20 mouse cellular contexts compared by ENCODE assay signal in genomic region chr11:35296803-35297202, GRCm38 (mm10).
DNase-seq lines count a peak whose midpoint lies in the region; ATAC-seq and TF ChIP-seq lines count a peak whose summit lies in the region.
"Had no signal": no experiment of that assay in that cellular context is flagged by ENCODE, and none has a peak within 500 bp of the region (broad histone marks: within the 10 kb centered on the region; RNA-seq: fewer than 3 reads in every experiment).

No protein-coding gene starts in this region.

- H3K9ac ChIP-seq in hindbrain, postnatal 0 days (replicated peaks; ENCODE audit: low read length), result no peak overlapping the region
- H3K9ac ChIP-seq in hindbrain, embryonic 14.5 days, result no peak overlapping the region
- H3K9ac ChIP-seq: forebrain, embryonic 12.5 days; forebrain, embryonic 15.5 days; heart, embryonic 12.5 days; heart, embryonic 15.5 days; hindbrain, embryonic 13.5 days had no signal

- no peaks in the 10 kb centered on the region for H3K9me3 ChIP-seq in hindbrain, postnatal 0 days (ENCODE audit: low read length)
- no peaks in the 10 kb centered on the region for H3K9me3 ChIP-seq in hindbrain, embryonic 14.5 days (ENCODE audit: control insufficient read depth, low read length)
- H3K9me3 ChIP-seq in limb, embryonic 10.5 days (replicated peaks), result no peaks in the 10 kb centered on the region
- H3K9me3 ChIP-seq: forebrain, embryonic 12.5 days; forebrain, embryonic 15.5 days; heart, embryonic 12.5 days; heart, embryonic 15.5 days; hindbrain, embryonic 10.5 days; hindbrain, embryonic 13.5 days had no signal

- intact Hi-C loops in left cerebral cortex, postnatal 4 days (cut with DNase I), result no loop called here

- 0 out of 2 replicates have a peak, but pooled peaks have one; percentile 41 for ATAC-seq in hindbrain, postnatal 0 days
- ATAC-seq in hindbrain, embryonic 14.5 days (ENCODE audit: low FRiP score), result no peak
- ATAC-seq: activated CD4-positive, CD25-positive, alpha-beta regulatory T cell, adult 4 months; forebrain, embryonic 15.5 days had no signal

- no peak overlapping the region for H3K4me2 ChIP-seq in hindbrain, postnatal 0 days (ENCODE audit: low read depth, low read length)
- no peak overlapping the region for H3K4me2 ChIP-seq in hindbrain, embryonic 14.5 days (replicated peaks)
- H3K4me2 ChIP-seq: forebrain, embryonic 12.5 days; forebrain, embryonic 15.5 days; heart, embryonic 12.5 days; heart, embryonic 15.5 days; hindbrain, embryonic 13.5 days had no signal

- TF ChIP-seq CTCF in hindbrain, postnatal 0 days (IDR thresholded peaks at IDR 0.05; ENCODE audit: low read depth), result no peak

- no peak overlapping the region for H3K4me3 ChIP-seq in hindbrain, postnatal 0 days (ENCODE audit: low read length)
- H3K4me3 ChIP-seq in hindbrain, embryonic 14.5 days (replicated peaks; ENCODE audit: low read length), result no peak overlapping the region
- no peak overlapping the region for H3K4me3 ChIP-seq in limb, embryonic 10.5 days
- H3K4me3 ChIP-seq: erythroblast, embryonic 14.5 days; forebrain, embryonic 12.5 days; forebrain, embryonic 15.5 days; heart, embryonic 12.5 days; heart, embryonic 15.5 days; hindbrain, embryonic 10.5 days; hindbrain, embryonic 13.5 days had no signal

- no peaks in the 10 kb centered on the region for H3K27me3 ChIP-seq in hindbrain, postnatal 0 days (ENCODE audit: insufficient read depth, low read length)
- H3K27me3 ChIP-seq in hindbrain, embryonic 14.5 days (ENCODE audit: control insufficient read depth, insufficient read depth, low read length), result no peaks in the 10 kb centered on the region
- H3K27me3 ChIP-seq in limb, embryonic 10.5 days (ENCODE audit: low read depth, poor library complexity, severe bottlenecking), result no peaks in the 10 kb centered on the region
- H3K27me3 ChIP-seq: forebrain, embryonic 15.5 days; heart, embryonic 12.5 days; heart, embryonic 15.5 days had no signal

- H3K36me3 ChIP-seq in hindbrain, postnatal 0 days (ENCODE audit: insufficient read depth, low read length), result no peaks in the 10 kb centered on the region
- H3K36me3 ChIP-seq in hindbrain, embryonic 14.5 days (replicated peaks; ENCODE audit: control insufficient read depth, insufficient read depth), result no peaks in the 10 kb centered on the region
- no peaks in the 10 kb centered on the region for H3K36me3 ChIP-seq in limb, embryonic 10.5 days
- H3K36me3 ChIP-seq: forebrain, embryonic 12.5 days; forebrain, embryonic 15.5 days; heart, embryonic 12.5 days; heart, embryonic 15.5 days; hindbrain, embryonic 10.5 days; hindbrain, embryonic 13.5 days had no signal

- 0 out of 2 replicates have a peak, but pooled peaks cover 7% of the 10 kb centered on the region for H3K4me1 ChIP-seq in hindbrain, postnatal 0 days (ENCODE audit: insufficient read depth, low read length)
- peaks cover 9% of the 10 kb centered on the region for H3K4me1 ChIP-seq in hindbrain, embryonic 14.5 days (replicated peaks; ENCODE audit: control insufficient read depth, insufficient read depth, low read length)
- peaks cover 61% of the 10 kb centered on the region for H3K4me1 ChIP-seq in limb, embryonic 10.5 days

- no peak overlapping the region for H3K27ac ChIP-seq in hindbrain, postnatal 0 days
- H3K27ac ChIP-seq in hindbrain, embryonic 14.5 days, result no peak overlapping the region
- 0 out of 2 replicates have a peak overlapping the region, but pooled peaks have one; percentile 14 for H3K27ac ChIP-seq in limb, embryonic 10.5 days
- H3K27ac ChIP-seq: forebrain, embryonic 12.5 days; forebrain, embryonic 15.5 days; heart, embryonic 15.5 days; hindbrain, embryonic 10.5 days; hindbrain, embryonic 13.5 days had no signal

- 75% methylated on average over 5 of the region's 5 CpGs for WGBS in hindbrain, postnatal 0 days
- 94% methylated on average over 5 of the region's 5 CpGs for WGBS in hindbrain, embryonic 14.5 days
- WGBS in limb, embryonic 10.5 days, result 96% methylated on average over 5 of the region's 5 CpGs

- peak; percentile 76 to 81 for DNase-seq in cerebellum, postnatal 10 days
- DNase-seq in cerebellum, adult 11 months, result no peak
- DNase-seq in hindbrain, postnatal 0 days (ENCODE audit: low spot score), result peak; percentile 35
- no peak for DNase-seq in hindbrain, embryonic 14.5 days (ENCODE audit: low spot score)
- peak; percentile 57 for DNase-seq in left cerebral cortex, postnatal 4 days
- DNase-seq in left cerebral cortex, adult 18-20 months (ENCODE audit: low spot score in 2 of 2), result no peak
- no peak for DNase-seq in limb, embryonic 10.5 days (ENCODE audit: low spot score)
- no peak for DNase-seq in lung, postnatal 36 days
- DNase-seq: cerebellum, adult 18-20 months; cerebellum, adult 9-10 months; cerebellum, postnatal 36 days; embryo, embryonic 11 days had no signal

Comparison
In these comparisons a context has a peak if more than half of its experiments do, and no peak if none do; other contexts are left out.
1. DNase-seq: peak in cerebellum, postnatal 10 days (2 of 2), hindbrain, postnatal 0 days (single experiment) and left cerebral cortex, postnatal 4 days (single experiment); none in cerebellum, adult 11 months (single experiment), hindbrain, embryonic 14.5 days (single experiment), left cerebral cortex, adult 18-20 months (0 of 2), limb, embryonic 10.5 days (single experiment) and lung, postnatal 36 days (single experiment).